Mouse (Mus musculus): ENCODE results near the gene Nog. TPM values are rescaled to one million over a fixed set of nuclear protein-coding genes. Genes with fewer than 3 reads are reported as not detected.

Nog gene
- not detected for polyA plus RNA-seq (2015; fragmentation: Illumina TruSeq; extraction: RNeasy Lipid Tissue Mini Kit (QIAGEN cat#74804); ENCODE audit: insufficient read depth, low read depth, low replicate concordance)

DNA sequence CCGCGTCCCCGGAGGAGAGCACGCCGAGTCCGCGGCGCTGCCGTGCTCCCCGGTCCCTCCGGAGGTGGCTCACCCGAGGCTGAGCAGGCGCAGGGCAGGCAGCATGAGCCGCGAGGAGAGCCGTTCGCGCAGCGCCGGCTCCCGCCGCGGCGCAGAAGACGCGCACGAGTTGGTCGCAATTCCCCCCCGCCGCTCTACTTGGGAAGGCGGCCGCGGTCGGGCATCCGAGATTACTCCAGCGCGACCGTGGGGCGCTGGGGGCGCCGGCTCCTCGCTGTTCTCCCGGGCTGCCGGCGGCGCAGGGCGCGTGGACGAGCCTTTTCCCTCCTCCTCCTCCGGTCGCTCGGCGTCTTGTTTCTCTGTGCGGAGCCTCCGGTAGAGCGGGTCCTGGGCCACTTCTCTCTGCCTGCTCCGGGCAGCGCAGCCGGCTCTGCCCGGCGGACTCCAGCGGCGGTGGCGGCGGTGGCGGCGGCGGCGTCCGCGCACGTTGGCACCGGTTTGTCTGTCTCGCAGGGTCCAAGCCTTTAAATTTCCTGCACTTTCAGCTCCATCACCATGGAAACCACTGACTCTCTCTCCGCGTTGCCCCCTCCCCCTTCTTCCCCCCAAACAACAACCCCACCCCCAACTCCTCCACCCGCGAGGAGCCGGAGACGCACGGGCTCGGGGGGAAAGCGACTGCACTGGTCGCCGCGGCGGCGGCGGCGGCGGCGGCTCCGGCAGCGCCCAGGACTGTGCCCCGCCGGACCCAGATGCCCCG lies at the start of gene Nog:
Gene Nog, minus strand, starts transcription at position 277 of the 760 bp plus-strand sequence.

Other genes with a start within 250 kb of the Nog start
- gene Dgke, start 235.5 kb downstream of the Nog start, polyA plus RNA-seq (2015; fragmentation: Illumina TruSeq; extraction: RNeasy Lipid Tissue Mini Kit (QIAGEN cat#74804); ENCODE audit: insufficient read depth, low read depth, low replicate concordance): 2.1 TPM
- gene Gm525, start 228.5 kb downstream of the Nog start, polyA plus RNA-seq (2015; fragmentation: Illumina TruSeq; extraction: RNeasy Lipid Tissue Mini Kit (QIAGEN cat#74804); ENCODE audit: insufficient read depth, low read depth, low replicate concordance): not detected